Mouse (Mus musculus) midbrain, embryonic 13.5 days (tissue): ENCODE results near the gene Thsd4. TPM values are rescaled to one million over a fixed set of nuclear protein-coding genes. Genes with fewer than 3 reads are reported as not detected.

Experiments
- ATAC-seq: fragments of 200-750 bp; cut with Nextera tagmentation; 2 replicates; pipeline ENCODE4 v1.8.0; 2017; ENCODE audit warnings: mild to moderate bottlenecking, moderate TSS enrichment, moderate library complexity
- H3K27ac ChIP-seq: fragments of 300-500 bp; sonication (generic); 2 replicates; pipeline ENCODE4 v1.5.1; 2015; ENCODE audit warnings: inconsistent platforms, mild to moderate bottlenecking, moderate library complexity
- H3K27me3 ChIP-seq: fragments of 300-500 bp; sonication (generic); 2 replicates; pipeline ENCODE4 v1.6.1; 2015; ENCODE audit warnings: mild to moderate bottlenecking, inconsistent platforms
- H3K36me3 ChIP-seq: fragments of 300-500 bp; sonication (generic); 2 replicates; pipeline ENCODE4 v1.6.1; 2015; ENCODE audit warnings: mild to moderate bottlenecking, inconsistent platforms
- H3K4me1 ChIP-seq: fragments of 300-500 bp; sonication (generic); replicated peaks from 2 replicates; pipeline ENCODE4 v1.6.1; 2015; ENCODE audit warnings: inconsistent platforms
- H3K4me2 ChIP-seq: fragments of 300-500 bp; sonication (generic); replicated peaks from 2 replicates; pipeline ENCODE4 v1.6.1; 2015; ENCODE audit warnings: moderate library complexity, mild to moderate bottlenecking, inconsistent platforms
- H3K4me3 ChIP-seq: fragments of 300-500 bp; sonication (generic); replicated peaks from 2 replicates; pipeline ENCODE4 v1.5.1; 2015; ENCODE audit warnings: mild to moderate bottlenecking, inconsistent platforms
- H3K9ac ChIP-seq: fragments of 300-500 bp; sonication (generic); replicated peaks from 2 replicates; pipeline ENCODE4 v1.6.1; 2015; ENCODE audit warnings: mild to moderate bottlenecking, inconsistent platforms
- H3K9me3 ChIP-seq: fragments of 300-500 bp; sonication (generic); 2 replicates; pipeline ENCODE4 v1.6.1; 2016; ENCODE audit warnings: mild to moderate bottlenecking, inconsistent platforms
- WGBS: fragments of 180-500 bp; shearing (Covaris S2); methylation state at CpG from one replicate; pipeline ENCODE4 v1.1.7; 2015; 5-methylcytosine and 5-hydroxymethylcytosine counted together
- polyA plus RNA-seq: library from polyadenylated mRNA; unstranded; fragments of >200 nt; fragmentation: Nextera tagmentation; extraction: Ambion mirVana; gene quantifications from 2 replicates; pipeline ENCODE4 v1.2.1, GENCODE M21; 2015

The Thsd4 gene
- polyA plus RNA-seq, 1 experiment from 2014 or later, result 8.0 TPM

GRCm38 (mm10) chr9:60398073-60398472 lies 123.8 kb downstream of the Thsd4 start:
- H3K27me3 ChIP-seq, result no peaks in the 10 kb centered on the region
- H3K9ac ChIP-seq, result no peak overlapping the region
- 0 out of 2 replicates have a peak, but pooled peaks cover 3% of the 10 kb centered on the region for H3K4me1 ChIP-seq
- H3K4me2 ChIP-seq, result no peak overlapping the region
- no peaks in the 10 kb centered on the region for H3K9me3 ChIP-seq
- 55% methylated on average over 2 of the region's 2 CpGs for WGBS
- no peak overlapping the region for H3K4me3 ChIP-seq
- no peaks in the 10 kb centered on the region for H3K36me3 ChIP-seq
- H3K27ac ChIP-seq, result no peak overlapping the region
- ATAC-seq, result no peak

GRCm38 (mm10) chr9:60396096-60396495 lies 125.8 kb downstream of the Thsd4 start:
- 0 out of 2 replicates have a peak, but pooled peaks cover 11% of the 10 kb centered on the region for H3K4me1 ChIP-seq
- H3K9me3 ChIP-seq, result no peaks in the 10 kb centered on the region
- H3K9ac ChIP-seq, result no peak overlapping the region
- H3K4me3 ChIP-seq, result no peak overlapping the region
- no peaks in the 10 kb centered on the region for H3K27me3 ChIP-seq
- H3K4me2 ChIP-seq, result no peak overlapping the region
- no peak for ATAC-seq
- no peak overlapping the region for H3K27ac ChIP-seq
- no peaks in the 10 kb centered on the region for H3K36me3 ChIP-seq
- 74% methylated on average over 3 of the region's 3 CpGs for WGBS

- no peak for ATAC-seq
- no peak overlapping the region for H3K4me3 ChIP-seq
- no peak overlapping the region for H3K9ac ChIP-seq
- no peaks in the 10 kb centered on the region for H3K27me3 ChIP-seq
- H3K27ac ChIP-seq, result no peak overlapping the region
- no peaks in the 10 kb centered on the region for H3K9me3 ChIP-seq
- no peaks in the 10 kb centered on the region for H3K36me3 ChIP-seq
- H3K4me1 ChIP-seq, result 0 out of 2 replicates have a peak, but pooled peaks cover 11% of the 10 kb centered on the region
- no peak overlapping the region for H3K4me2 ChIP-seq
- 95% methylated on average over 4 of the region's 4 CpGs for WGBS
Observed at GRCm38 (mm10) chr9:60392916-60393315, 128.9 kb downstream of the Thsd4 start.

GRCm38 (mm10) chr9:60384751-60385150 lies 137.1 kb downstream of the Thsd4 start:
- 69% methylated on average over 6 of the region's 6 CpGs for WGBS
- Histone ChIP-seq H3K27ac (no peak overlapping the region), H3K36me3 (no peaks in the 10 kb centered on the region), H3K4me2 (no peak overlapping the region), H3K27me3 (no peaks in the 10 kb centered on the region), H3K9ac (no peak overlapping the region), H3K9me3 (no peaks in the 10 kb centered on the region), H3K4me1 (0 out of 2 replicates have a peak, but pooled peaks cover 5% of the 10 kb centered on the region), H3K4me3 (no peak overlapping the region)
- ATAC-seq, result no peak

GRCm38 (mm10) chr9:60382941-60383340 lies 138.9 kb downstream of the Thsd4 start:
- WGBS, result 60% methylated on average over 4 of the region's 4 CpGs
- H3K9ac ChIP-seq, result no peak overlapping the region
- H3K27me3 ChIP-seq, result no peaks in the 10 kb centered on the region
- H3K4me1 ChIP-seq, result 0 out of 2 replicates have a peak, but pooled peaks cover 5% of the 10 kb centered on the region
- H3K4me3 ChIP-seq, result no peak overlapping the region
- no peaks in the 10 kb centered on the region for H3K36me3 ChIP-seq
- no peaks in the 10 kb centered on the region for H3K9me3 ChIP-seq
- no peak for ATAC-seq
- no peak overlapping the region for H3K4me2 ChIP-seq
- no peak overlapping the region for H3K27ac ChIP-seq

- Histone ChIP-seq H3K4me1 (0 out of 2 replicates have a peak, but pooled peaks cover 5% of the 10 kb centered on the region), H3K27ac (no peak overlapping the region), H3K36me3 (no peaks in the 10 kb centered on the region), H3K27me3 (no peaks in the 10 kb centered on the region), H3K4me2 (no peak overlapping the region), H3K4me3 (no peak overlapping the region), H3K9me3 (no peaks in the 10 kb centered on the region), H3K9ac (no peak overlapping the region)
- 79% methylated on average over 4 of the region's 4 CpGs for WGBS
- no peak for ATAC-seq
Observed at GRCm38 (mm10) chr9:60382526-60382925, 139.3 kb downstream of the Thsd4 start.

- Histone ChIP-seq H3K4me1 (0 out of 2 replicates have a peak, but pooled peaks cover 5% of the 10 kb centered on the region), H3K36me3 (no peaks in the 10 kb centered on the region), H3K9ac (no peak overlapping the region), H3K4me2 (no peak overlapping the region), H3K9me3 (no peaks in the 10 kb centered on the region), H3K27ac (no peak overlapping the region), H3K4me3 (no peak overlapping the region), H3K27me3 (no peaks in the 10 kb centered on the region)
- no peak for ATAC-seq
- WGBS, result 87% methylated on average over 2 of the region's 2 CpGs
Observed at GRCm38 (mm10) chr9:60381010-60381409, 140.8 kb downstream of the Thsd4 start.

- Histone ChIP-seq H3K27me3 (no peaks in the 10 kb centered on the region), H3K36me3 (no peaks in the 10 kb centered on the region), H3K4me3 (no peak overlapping the region), H3K4me1 (0 out of 2 replicates have a peak, but pooled peaks cover 5% of the 10 kb centered on the region), H3K9ac (no peak overlapping the region), H3K4me2 (no peak overlapping the region), H3K27ac (no peak overlapping the region), H3K9me3 (no peaks in the 10 kb centered on the region)
- 85% methylated on average over 4 of the region's 4 CpGs for WGBS
- ATAC-seq, result no peak
Observed at GRCm38 (mm10) chr9:60380550-60380949, 141.3 kb downstream of the Thsd4 start.

- Histone ChIP-seq H3K9ac (no peak overlapping the region), H3K4me3 (no peak overlapping the region), H3K27ac (no peak overlapping the region), H3K36me3 (no peaks in the 10 kb centered on the region), H3K4me2 (no peak overlapping the region), H3K27me3 (no peaks in the 10 kb centered on the region), H3K4me1 (0 out of 2 replicates have a peak, but pooled peaks cover 5% of the 10 kb centered on the region), H3K9me3 (no peaks in the 10 kb centered on the region)
- 79% methylated on average over 6 of the region's 6 CpGs for WGBS
- no peak for ATAC-seq
Observed at GRCm38 (mm10) chr9:60378235-60378634, 143.6 kb downstream of the Thsd4 start.

GRCm38 (mm10) chr9:60373161-60373737 lies 148.6 kb downstream of the Thsd4 start:
- Histone ChIP-seq H3K9me3 (no peaks in the 10 kb centered on the region), H3K36me3 (no peaks in the 10 kb centered on the region), H3K4me3 (no peak overlapping the region), H3K27ac (no peak overlapping the region), H3K4me2 (no peak overlapping the region), H3K9ac (no peak overlapping the region), H3K4me1 (0 out of 2 replicates have a peak, but pooled peaks cover 3% of the 10 kb centered on the region), H3K27me3 (no peaks in the 10 kb centered on the region)
- ATAC-seq, result no peak
- 54% methylated on average over 4 of the region's 4 CpGs for WGBS

- Histone ChIP-seq H3K27ac (no peak overlapping the region), H3K9me3 (no peaks in the 10 kb centered on the region), H3K36me3 (no peaks in the 10 kb centered on the region), H3K27me3 (no peaks in the 10 kb centered on the region), H3K4me1 (0 out of 2 replicates have a peak, but pooled peaks cover 10% of the 10 kb centered on the region), H3K9ac (no peak overlapping the region), H3K4me2 (no peak overlapping the region), H3K4me3 (no peak overlapping the region)
- 84% methylated on average over 9 of the region's 9 CpGs for WGBS
- no peak for ATAC-seq
Observed at GRCm38 (mm10) chr9:60368516-60368915, 153.3 kb downstream of the Thsd4 start.

GRCm38 (mm10) chr9:60367617-60368305 lies 154.1 kb downstream of the Thsd4 start:
- Histone ChIP-seq H3K4me1 (0 out of 2 replicates have a peak, but pooled peaks cover 7% of the 10 kb centered on the region), H3K27me3 (no peaks in the 10 kb centered on the region), H3K27ac (no peak overlapping the region), H3K9me3 (no peaks in the 10 kb centered on the region), H3K9ac (no peak overlapping the region), H3K36me3 (no peaks in the 10 kb centered on the region), H3K4me3 (no peak overlapping the region), H3K4me2 (no peak overlapping the region)
- 79% methylated on average over 10 of the region's 10 CpGs for WGBS
- ATAC-seq, result no peak
